Mouse (Mus musculus) kidney, adult 9 months (tissue): Measurements from ENCODE around the gene Cpa5.

Experiments used
- DNase-seq: peaks from one replicate; pipeline ENCODE4 v3.0.0; 2022

Gene Cpa5

GRCm38 (mm10) chr6:30605111-30605510 lies 5.7 kb upstream of the Cpa5 start:
- no peak for DNase-seq

- no peak for DNase-seq
Measured at GRCm38 (mm10) chr6:30605672-30606071, 5.1 kb upstream of the Cpa5 start.

GRCm38 (mm10) chr6:30611212-30611611 lies 402 bp downstream of the Cpa5 start:
- no peak for DNase-seq

DNA sequence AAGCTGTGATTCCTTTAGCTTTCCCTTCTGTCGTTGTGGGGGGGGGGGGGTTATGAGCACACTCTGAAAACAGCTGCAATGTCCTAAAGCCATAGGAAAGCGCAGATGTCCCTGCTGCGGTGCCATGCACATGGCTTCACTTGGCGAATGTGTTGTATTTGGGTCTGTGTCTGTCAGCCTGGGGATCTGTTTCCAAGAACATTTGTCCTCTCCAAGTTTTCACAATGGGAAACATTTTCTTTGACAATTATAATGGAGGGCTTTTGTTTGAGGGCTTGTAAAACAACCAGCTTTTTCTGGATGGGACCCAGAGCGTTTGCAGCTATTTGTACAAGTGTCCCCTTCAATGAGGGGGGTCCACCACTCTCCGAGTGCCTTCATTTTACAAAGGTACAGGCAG lies 3.4 kb downstream of the Cpa5 start:
- DNase-seq = no peak

GRCm38 (mm10) chr6:30615741-30616140 lies 4.9 kb downstream of the Cpa5 start:
- no peak for DNase-seq

DNA sequence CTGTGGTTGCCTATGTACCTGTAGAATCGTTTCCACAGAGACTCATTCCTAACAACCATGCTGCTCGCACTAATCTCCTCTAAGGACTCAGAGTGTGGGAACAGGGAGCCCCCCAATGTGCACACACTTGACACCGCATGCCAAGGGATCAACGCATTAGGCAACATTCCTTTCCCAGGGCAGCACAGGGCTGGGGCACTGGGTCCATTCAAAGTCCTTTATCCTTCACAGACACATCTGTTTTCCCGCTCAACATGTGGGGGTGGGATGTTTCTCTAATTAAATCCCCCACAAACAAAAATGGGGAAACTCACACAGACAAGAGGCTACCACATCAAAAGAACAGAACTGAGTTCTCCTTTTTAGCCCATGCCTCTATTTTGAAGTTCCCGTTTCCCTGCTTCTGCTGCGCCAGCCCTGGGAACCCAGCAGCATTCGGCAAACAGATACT lies 5.7 kb downstream of the Cpa5 start:
- no peak for DNase-seq

DNA sequence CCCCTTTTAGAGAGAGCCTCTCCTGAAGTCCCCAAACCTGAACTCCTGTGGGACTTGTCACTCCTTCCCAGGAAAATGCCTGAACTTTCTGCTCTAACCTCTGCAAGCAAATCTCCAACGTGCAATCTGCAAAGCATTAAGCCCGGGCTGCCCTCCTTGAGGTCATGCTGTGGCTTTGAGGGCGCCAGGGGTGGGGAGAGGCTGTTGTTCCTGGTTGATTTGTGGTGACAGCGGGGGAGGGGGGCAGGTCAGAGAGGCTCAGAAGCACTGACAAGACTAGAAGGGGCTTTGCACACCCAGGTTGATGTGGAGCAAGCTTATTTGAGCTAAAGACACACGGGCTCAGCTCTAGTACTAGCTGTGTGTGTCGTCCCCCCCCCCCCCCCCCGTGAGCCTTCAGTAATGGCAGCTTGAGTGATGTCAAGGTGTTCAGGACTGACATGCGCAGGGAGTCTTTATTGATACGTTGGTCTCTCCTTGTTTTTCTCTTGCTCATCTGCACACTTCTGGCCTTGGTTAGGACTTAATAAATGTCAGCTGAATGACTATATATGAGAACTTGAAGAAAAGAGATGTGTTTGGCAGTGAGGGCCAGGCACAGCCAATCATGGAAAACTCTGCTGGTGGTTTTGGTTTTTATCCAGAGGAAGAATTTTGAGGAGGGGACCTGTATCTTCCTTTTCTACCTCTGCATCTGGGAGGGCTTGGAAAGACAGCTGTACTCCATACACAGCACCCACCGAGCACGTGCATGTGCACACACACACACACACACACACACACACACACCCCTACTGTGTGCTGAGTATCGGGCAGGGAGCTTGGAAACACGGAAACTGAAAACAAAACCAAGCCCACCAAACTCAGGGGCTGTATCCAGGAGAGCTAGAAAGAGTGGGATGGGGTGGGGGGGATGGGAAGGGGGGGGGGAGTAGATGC lies 6.5 kb downstream of the Cpa5 start:
- DNase-seq = peak; percentile 5

DNA sequence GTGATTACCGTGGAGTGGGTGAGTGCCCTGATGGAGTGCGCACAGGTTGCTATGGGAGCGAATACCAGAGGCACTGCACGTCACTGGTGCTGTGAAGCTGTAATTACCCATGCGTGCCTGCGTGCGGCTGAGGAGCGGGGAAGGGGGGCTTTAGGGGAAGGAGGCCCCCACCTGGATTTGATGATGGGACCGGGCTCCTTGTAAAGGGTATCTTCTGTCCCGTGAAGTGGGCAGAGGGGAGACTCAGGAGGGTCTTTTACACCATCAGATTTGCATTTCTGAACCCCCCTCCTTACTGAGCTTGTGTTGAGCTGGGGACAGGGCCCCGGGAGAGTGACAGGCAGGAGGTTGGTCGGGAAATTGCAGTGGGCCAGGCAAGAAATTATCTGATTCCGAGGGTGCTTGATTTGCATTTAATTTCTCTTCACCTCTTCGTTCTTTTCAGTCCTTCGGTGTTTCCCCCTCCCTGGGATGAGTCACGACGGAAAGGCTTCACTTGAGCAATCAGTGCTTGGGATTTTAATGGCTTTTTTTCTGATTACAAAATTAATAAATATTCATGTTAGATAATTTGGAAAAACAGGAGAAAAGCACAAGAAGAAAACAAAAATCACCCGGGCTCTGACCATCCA lies 7.3 kb downstream of the Cpa5 start:
- DNase-seq = no peak

- no peak for DNase-seq
Measured at GRCm38 (mm10) chr6:30618735-30619134, 7.9 kb downstream of the Cpa5 start.

DNA sequence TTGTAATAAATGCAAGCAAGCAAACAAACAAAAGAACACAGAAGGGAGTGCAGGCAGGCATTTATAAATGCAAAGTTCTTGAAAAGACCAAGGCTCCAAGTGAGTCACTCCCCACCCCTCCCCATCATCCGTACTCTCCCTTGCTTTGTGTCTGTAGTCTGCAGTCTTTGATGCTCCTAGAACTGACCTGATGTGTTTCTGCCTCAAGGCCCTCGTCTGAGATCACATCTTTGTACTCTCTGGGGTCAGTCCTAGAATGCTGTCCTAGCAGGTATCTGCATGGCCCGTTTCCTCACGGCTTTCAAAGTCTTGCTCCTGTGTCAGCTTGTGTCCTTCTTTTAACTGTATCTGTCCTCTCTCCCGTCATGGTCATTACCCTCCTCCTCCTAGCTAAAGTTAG lies 8.8 kb downstream of the Cpa5 start:
- no peak for DNase-seq

- DNase-seq = no peak
Measured at GRCm38 (mm10) chr6:30620591-30620990, 9.8 kb downstream of the Cpa5 start.

DNA sequence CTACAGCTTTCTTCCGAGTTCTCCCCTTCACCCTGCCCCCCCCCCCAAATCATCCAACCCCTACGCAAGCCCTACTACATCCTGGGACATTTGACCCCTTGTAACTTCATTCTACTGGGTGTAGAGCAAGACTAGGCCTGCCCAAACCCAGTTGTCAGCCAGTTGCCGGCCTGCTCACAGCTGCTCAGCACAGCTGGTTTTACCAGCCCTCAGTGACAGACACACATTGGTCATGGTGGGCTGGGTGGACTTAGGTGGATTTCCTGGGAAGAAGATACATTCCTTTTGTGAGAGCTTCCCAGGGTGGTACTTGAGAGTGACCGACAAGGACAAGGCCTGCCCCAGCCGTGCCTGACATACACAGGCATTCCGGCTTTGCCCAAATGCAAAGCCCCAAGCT lies 10.2 kb downstream of the Cpa5 start:
- no peak for DNase-seq

GRCm38 (mm10) chr6:30621986-30622389 lies 11.2 kb downstream of the Cpa5 start:
- no peak for DNase-seq

DNA sequence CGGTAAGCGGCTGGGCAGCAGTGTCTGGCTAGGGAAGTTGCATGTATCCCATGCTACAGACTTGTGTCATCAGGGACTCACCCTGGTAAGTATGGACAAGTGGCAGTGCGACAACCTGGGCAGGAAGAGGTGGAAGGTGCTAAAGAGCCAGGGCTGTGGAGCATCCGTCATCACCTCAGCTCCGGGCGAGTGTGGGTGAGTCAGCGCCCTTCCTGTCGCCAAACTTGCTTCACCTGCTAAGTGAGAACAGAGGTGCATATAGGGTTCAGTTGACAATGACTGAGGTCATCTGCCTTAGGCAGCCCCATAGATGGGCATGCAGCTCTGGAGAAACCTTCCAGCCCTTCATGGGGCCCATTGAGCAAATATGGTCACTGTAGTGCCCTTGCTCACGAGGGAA lies 14.0 kb downstream of the Cpa5 start:
- no peak for DNase-seq

DNA sequence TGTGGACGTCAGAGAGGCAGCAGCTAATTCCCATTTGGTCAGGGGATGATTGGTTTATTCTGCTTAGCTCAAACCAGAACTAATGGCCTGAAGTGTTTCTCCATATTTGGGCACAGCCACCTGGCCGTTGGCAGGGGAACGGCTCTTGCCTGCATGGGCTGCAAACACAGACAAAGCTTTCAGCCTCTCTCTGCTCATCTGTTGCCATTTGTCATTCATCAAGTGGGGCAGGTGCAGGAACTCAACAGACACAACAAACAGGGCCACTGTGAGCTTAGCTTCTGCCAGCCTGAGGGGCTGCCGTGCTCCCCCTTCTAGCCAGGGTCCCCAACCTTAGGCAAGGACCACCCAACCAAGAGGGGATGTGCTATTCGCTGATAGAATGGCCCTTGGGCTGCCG lies 17.3 kb downstream of the Cpa5 start:
- DNase-seq = no peak

GRCm38 (mm10) chr6:30629989-30630388 lies 19.2 kb downstream of the Cpa5 start:
- DNase-seq = no peak

GRCm38 (mm10) chr6:30635361-30635862 lies 24.6 kb downstream of the Cpa5 start:
- DNase-seq = no peak

- no peak for DNase-seq
Measured at GRCm38 (mm10) chr6:30636186-30636842, 25.5 kb downstream of the Cpa5 start.

GRCm38 (mm10) chr6:30638674-30639268 lies 28.0 kb downstream of the Cpa5 start, which contains the start of gene Cpa1:
TSS of gene Cpa1 (plus strand) at chr6:30639218.
- DNase-seq = no peak

DNA sequence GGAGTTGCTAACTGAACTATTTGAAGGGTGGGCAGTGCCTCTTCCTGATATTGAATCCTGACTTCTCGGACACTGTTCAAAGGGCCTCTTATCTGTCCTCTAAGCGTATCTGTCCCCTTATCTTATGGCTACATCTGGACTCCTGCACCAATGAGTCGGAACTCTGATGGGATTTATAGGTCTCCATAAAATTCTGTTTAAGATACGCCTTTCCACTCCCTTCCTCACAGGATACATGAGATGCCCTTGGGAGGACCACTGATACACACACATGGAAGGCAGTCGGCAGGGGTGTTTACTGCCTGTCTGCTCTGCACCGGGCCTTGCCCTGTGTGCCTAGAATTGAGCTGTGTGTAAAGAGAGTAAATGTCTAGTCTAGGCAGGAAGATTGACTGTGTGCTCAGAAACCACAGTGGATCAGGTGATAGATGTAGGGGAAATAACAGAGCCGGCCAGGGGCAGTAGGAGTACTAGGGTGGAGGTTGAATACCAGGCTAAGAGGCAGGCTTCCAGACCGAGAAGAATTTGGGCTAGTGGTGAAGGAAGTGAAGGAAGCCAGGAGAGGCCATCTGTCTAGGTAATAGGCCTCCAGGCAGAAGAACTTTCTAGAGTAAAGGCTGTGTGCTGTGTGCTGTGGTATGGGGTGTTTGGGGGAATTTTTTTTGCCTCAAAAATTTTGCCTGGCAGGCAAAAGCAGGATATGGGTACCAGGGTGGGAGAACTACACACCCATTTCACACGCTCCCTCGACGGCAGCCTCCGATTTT lies 33.1 kb downstream of the Cpa5 start:
- no peak for DNase-seq

- DNase-seq = no peak
Measured at GRCm38 (mm10) chr6:30644462-30644861, 33.7 kb downstream of the Cpa5 start.

DNA sequence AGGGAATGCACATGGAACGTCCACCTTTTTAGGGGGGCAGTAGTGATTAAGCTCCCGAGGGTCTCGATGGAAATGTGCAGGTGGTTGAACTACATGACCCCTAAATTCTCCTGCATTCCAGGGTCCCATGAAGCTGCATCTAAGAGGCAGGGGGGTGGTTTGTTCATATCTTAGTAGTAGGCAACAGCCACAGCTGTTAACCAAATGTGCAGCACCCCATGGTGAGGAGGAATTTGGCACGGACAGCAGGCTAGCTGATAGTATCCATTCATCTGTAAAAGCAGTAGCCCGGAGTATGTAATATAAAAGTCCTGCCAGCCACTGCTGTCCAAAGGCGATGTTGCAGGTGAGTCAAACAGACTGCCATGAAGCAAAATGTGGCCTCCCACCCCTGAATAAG lies 34.6 kb downstream of the Cpa5 start:
- DNase-seq = no peak
